Comparison of ENCODE assay signal across 8 mouse cellular contexts in genomic region chrX:70364202-70364601, GRCm38 (mm10). TPM values are rescaled to one million over a fixed set of nuclear protein-coding genes. Genes with fewer than 3 reads are reported as not detected.
DNase-seq lines count a peak whose midpoint lies in the region; ATAC-seq and TF ChIP-seq lines count a peak whose summit lies in the region.

No protein-coding gene starts in this region.

- ATAC-seq in embryonic facial prominence, embryonic 14.5 days (ENCODE audit: low read depth), result no peak
- no peak for ATAC-seq in intestine, postnatal 0 days
- ATAC-seq in neural tube, embryonic 13.5 days (ENCODE audit: low read depth), result peak; percentile 60

- no peaks in the 10 kb centered on the region; the same call in 1 of the 2 replicates for H3K4me1 ChIP-seq in embryonic facial prominence, embryonic 14.5 days (ENCODE audit: control insufficient read depth, insufficient read depth, low read length)
- no peaks in the 10 kb centered on the region for H3K4me1 ChIP-seq in intestine, postnatal 0 days (replicated peaks; ENCODE audit: control insufficient read depth, insufficient read depth, low read length)
- peaks cover 13% of the 10 kb centered on the region for H3K4me1 ChIP-seq in neural tube, embryonic 13.5 days (replicated peaks)

- peak overlapping the region; percentile 49 for H3K4me2 ChIP-seq in embryonic facial prominence, embryonic 14.5 days (ENCODE audit: low read depth, low read length)
- H3K4me2 ChIP-seq in intestine, postnatal 0 days (replicated peaks; ENCODE audit: low read depth), result peak overlapping the region; percentile 57
- peak overlapping the region; percentile 55 for H3K4me2 ChIP-seq in neural tube, embryonic 13.5 days

- no peaks in the 10 kb centered on the region for H3K27me3 ChIP-seq in embryonic facial prominence, embryonic 14.5 days (replicated peaks; ENCODE audit: control insufficient read depth, insufficient read depth, low read length)
- no peaks in the 10 kb centered on the region for H3K27me3 ChIP-seq in intestine, postnatal 0 days (replicated peaks; ENCODE audit: control insufficient read depth, insufficient read depth, low read length)
- H3K27me3 ChIP-seq in neural tube, embryonic 13.5 days, result no peaks in the 10 kb centered on the region

- peak overlapping the region; percentile 84 for H3K27ac ChIP-seq in left cerebral cortex, adult 2 months
- no peak overlapping the region for H3K27ac ChIP-seq in embryonic facial prominence, embryonic 14.5 days (replicated peaks; ENCODE audit: low read depth, low read length)
- H3K27ac ChIP-seq in intestine, postnatal 0 days (ENCODE audit: low read depth, low read length), result no peak overlapping the region
- H3K27ac ChIP-seq in neural tube, embryonic 13.5 days (replicated peaks), result 0 out of 2 replicates have a peak overlapping the region, but pooled peaks have one; percentile 54

- WGBS in embryonic facial prominence, embryonic 14.5 days, result 65% methylated on average over 1 of the region's 1 CpGs
- WGBS in intestine, postnatal 0 days, result 82% methylated on average over 1 of the region's 1 CpGs
- 65% methylated on average over 1 of the region's 1 CpGs for WGBS in neural tube, embryonic 13.5 days

- peak overlapping the region; percentile 55 for H3K4me3 ChIP-seq in left cerebral cortex, adult 2 months
- H3K4me3 ChIP-seq in embryonic facial prominence, embryonic 14.5 days (ENCODE audit: low read depth, low read length), result peak overlapping the region; percentile 48
- H3K4me3 ChIP-seq in intestine, postnatal 0 days (ENCODE audit: low read depth, low read length), result peak overlapping the region; percentile 49
- H3K4me3 ChIP-seq in neural tube, embryonic 13.5 days, result peak overlapping the region; percentile 49

- no peak for DNase-seq in left cerebral cortex, adult 2 months (ENCODE audit: extremely low spot score in 1 of 2, low spot score in 2 of 2)
- DNase-seq in left cerebral cortex, adult 18-20 months (ENCODE audit: low spot score in 2 of 2), result no peak
- DNase-seq in embryonic facial prominence, embryonic 14.5 days (ENCODE audit: low spot score), result no peak
- DNase-seq in layer of hippocampus, adult 8-10 months (ENCODE audit: low spot score in 2 of 2), result no peak
- DNase-seq in adrenal gland, adult 2 months, result no peak
- DNase-seq in left cerebral cortex, adult 8-10 months (ENCODE audit: low spot score in 2 of 2), result no peak

- no peak for TF ChIP-seq CTCF in left cerebral cortex, adult 2 months (IDR thresholded peaks at IDR 0.05)
- no peak for TF ChIP-seq CTCF in intestine, postnatal 0 days (IDR thresholded peaks at IDR 0.05; ENCODE audit: low read depth)

- peaks cover 7% of the 10 kb centered on the region; the same call in 1 of the 2 replicates for H3K36me3 ChIP-seq in embryonic facial prominence, embryonic 14.5 days (ENCODE audit: control insufficient read depth, insufficient read depth, low read length)
- H3K36me3 ChIP-seq in intestine, postnatal 0 days (ENCODE audit: control insufficient read depth, insufficient read depth), result no peaks in the 10 kb centered on the region
- H3K36me3 ChIP-seq in neural tube, embryonic 13.5 days, result peaks cover 23% of the 10 kb centered on the region

- intact Hi-C loops in left cerebral cortex, adult 2 months (cut with DNase I), result loop anchor here (5.0 to 10.0 kb wide), 2 partner anchors 211 to 688 kb away; partner anchors contain the start of gene Mamld1

- no peaks in the 10 kb centered on the region for H3K9me3 ChIP-seq in embryonic facial prominence, embryonic 14.5 days (ENCODE audit: control insufficient read depth, low read length)
- no peaks in the 10 kb centered on the region for H3K9me3 ChIP-seq in intestine, postnatal 0 days (ENCODE audit: control insufficient read depth)
- H3K9me3 ChIP-seq in neural tube, embryonic 13.5 days, result no peaks in the 10 kb centered on the region

- peak overlapping the region; percentile 70 for H3K9ac ChIP-seq in embryonic facial prominence, embryonic 14.5 days (ENCODE audit: low read depth, low read length)
- H3K9ac ChIP-seq in intestine, postnatal 0 days (ENCODE audit: low read depth, low read length), result no peak overlapping the region
- H3K9ac ChIP-seq in neural tube, embryonic 13.5 days, result peak overlapping the region; percentile 73

RNA-seq across cellular contexts. Expression of gene Ids, which starts 0.7 kb away (rescaled TPM):
- 100 to 1,000 TPM; 343 to 358 TPM for total RNA-seq in left cerebral cortex, adult 2 months (2021)
- total RNA-seq in left cerebral cortex, adult 18-20 months (2021), result 100 to 1,000 TPM; 324 to 348 TPM
- polyA plus RNA-seq in embryonic facial prominence, embryonic 14.5 days (2014; fragmentation: Nextera tagmentation; extraction: Ambion mirVana), result 4.9 and 5.8 TPM in 2 replicates
- 2.5 and 2.9 TPM in 2 replicates for polyA plus RNA-seq in intestine, postnatal 0 days (2015; fragmentation: Nextera tagmentation; extraction: Ambion mirVana)
- 11.0 and 11.9 TPM in 2 replicates for polyA plus RNA-seq in neural tube, embryonic 13.5 days (2015; fragmentation: Nextera tagmentation; extraction: Ambion mirVana)
- 100 to 1,000 TPM; 275 to 344 (median 299) TPM for total RNA-seq in layer of hippocampus, adult 8-10 months (2022)
- 10 to 100 TPM; 36.6 to 39.6 TPM for total RNA-seq in adrenal gland, adult 2 months (2021)
- polyA plus RNA-seq in adrenal gland, adult 2 months (2012; rRNA removed), result 18.5 and 20.7 TPM in 2 replicates
- 100 to 1,000 TPM; 310 to 400 (median 341) TPM for total RNA-seq in left cerebral cortex, adult 8-10 months (2022)

RNA-seq across cellular contexts. Expression of gene 1110012L19Rik, which starts 21.5 kb away (rescaled TPM):
- 10 to 100 TPM; 11.5 to 12.7 TPM for total RNA-seq in left cerebral cortex, adult 2 months (2021)
- 10 to 100 TPM; 13.0 to 14.5 TPM for total RNA-seq in left cerebral cortex, adult 18-20 months (2021)
- 25.6 and 29.0 TPM in 2 replicates for polyA plus RNA-seq in embryonic facial prominence, embryonic 14.5 days (2014; fragmentation: Nextera tagmentation; extraction: Ambion mirVana)
- polyA plus RNA-seq in intestine, postnatal 0 days (2015; fragmentation: Nextera tagmentation; extraction: Ambion mirVana), result 21.8 and 24.0 TPM in 2 replicates
- 36.1 and 42.6 TPM in 2 replicates for polyA plus RNA-seq in neural tube, embryonic 13.5 days (2015; fragmentation: Nextera tagmentation; extraction: Ambion mirVana)
- 10 to 100 TPM; 10.7 to 14.9 (median 12.9) TPM for total RNA-seq in layer of hippocampus, adult 8-10 months (2022)
- total RNA-seq in adrenal gland, adult 2 months (2021), result 10 to 100 TPM; 14.9 to 20.9 TPM
- polyA plus RNA-seq in adrenal gland, adult 2 months (2012; rRNA removed), result 1.3 and 1.8 TPM in 2 replicates
- total RNA-seq in left cerebral cortex, adult 8-10 months (2022), result 10 to 100 TPM; 11.0 to 14.5 (median 11.8) TPM

Comparison
In these comparisons a context has a peak if more than half of its experiments do, and no peak if none do; other contexts are left out.
1. H3K27ac ChIP-seq: peak in left cerebral cortex, adult 2 months (single experiment) and neural tube, embryonic 13.5 days (single experiment); none in embryonic facial prominence, embryonic 14.5 days (single experiment) and intestine, postnatal 0 days (single experiment).
2. RNA of gene Ids, which starts 0.7 kb away (total RNA-seq): 310 to 400 TPM in left cerebral cortex, adult 8-10 months, 343 to 358 TPM in left cerebral cortex, adult 2 months, 324 to 348 TPM in left cerebral cortex, adult 18-20 months and 275 to 344 TPM in layer of hippocampus, adult 8-10 months; 36.6 to 39.6 TPM in adrenal gland, adult 2 months; every median in the first group is over 4 times any median in the second.
3. Peak in every context shown above with its lines, with median percentiles within 50 percentile points of each other: H3K4me3 ChIP-seq and H3K4me2 ChIP-seq.